Mouse (Mus musculus) CD8-positive naive resting alpha-beta T cell, adult 2 months (primary cell): ENCODE results near the gene Hspa1b.
"Not testable (repeated sequence)": the region's sequence is repeated elsewhere in the genome, so short reads cannot be mapped to it uniquely, and the experiment has no call there.

ENCODE experiments used
- DNase-seq, 2 experiments: peaks; one replicate each; pipeline ENCODE4 v3.0.0; 2022; ENCODE audit warnings: low read depth in 2 of 2, low spot score in 2 of 2

The Hspa1b gene

GRCm38 (mm10) chr17:34956340-34956739 lies 2.7 kb downstream of the Hspa1b start:
- no peak for DNase-seq

- DNase-seq: no peak
Measured at GRCm38 (mm10) chr17:34955884-34956283, 3.2 kb downstream of the Hspa1b start.

- no peak for DNase-seq
Measured at GRCm38 (mm10) chr17:34954831-34955230, 4.2 kb downstream of the Hspa1b start.

- DNase-seq: no peak
Measured at GRCm38 (mm10) chr17:34953904-34954303, 5.1 kb downstream of the Hspa1b start.

GRCm38 (mm10) chr17:34953258-34953657 lies 5.8 kb downstream of the Hspa1b start:
- DNase-seq: no peak

- DNase-seq: peak; percentile 67
Measured at GRCm38 (mm10) chr17:34952378-34953040, 6.5 kb downstream of the Hspa1b start.

- DNase-seq: peak in 1 of 2 experiments; percentile 11
Measured at GRCm38 (mm10) chr17:34951636-34952377, 7.2 kb downstream of the Hspa1b start.

- no peak for DNase-seq
Measured at GRCm38 (mm10) chr17:34950514-34951455, 8.3 kb downstream of the Hspa1b start.

- no peak for DNase-seq
Measured at GRCm38 (mm10) chr17:34949553-34949969, 9.5 kb downstream of the Hspa1b start.

- not testable (repeated sequence) for DNase-seq
Measured at GRCm38 (mm10) chr17:34948721-34949552, 10.1 kb downstream of the Hspa1b start.

- DNase-seq: peak in 1 of 2 experiments; percentile 19
Measured at GRCm38 (mm10) chr17:34947606-34948005, 11.4 kb downstream of the Hspa1b start.

- DNase-seq: no peak
Measured at GRCm38 (mm10) chr17:34946486-34947140, 12.4 kb downstream of the Hspa1b start.

- no peak for DNase-seq
Measured at GRCm38 (mm10) chr17:34944362-34944761, 14.7 kb downstream of the Hspa1b start.

- DNase-seq: no peak
Measured at GRCm38 (mm10) chr17:34943128-34943815, 15.8 kb downstream of the Hspa1b start.

- DNase-seq: no peak
Measured at GRCm38 (mm10) chr17:34941344-34942041, 17.5 kb downstream of the Hspa1b start.

- DNase-seq: no peak
Measured at GRCm38 (mm10) chr17:34937960-34938505, 21.0 kb downstream of the Hspa1b start.

- DNase-seq: no peak
Measured at GRCm38 (mm10) chr17:34934830-34935229, 24.2 kb downstream of the Hspa1b start.

GRCm38 (mm10) chr17:34934031-34934430 lies 25.0 kb downstream of the Hspa1b start:
- no peak for DNase-seq
